Mouse (Mus musculus): Measurements from ENCODE around the gene Macf1.

GRCm38 (mm10) chr4:123670598-123670997, 13.6 kb downstream of the Macf1 start:
- no peak for TF ChIP-seq POLR2A (IDR thresholded peaks at IDR 0.05; ENCODE audit: insufficient read length, low read depth)
- TF ChIP-seq TCF12 (IDR thresholded peaks at IDR 0.05; ENCODE audit: insufficient read depth, poor library complexity, severe bottlenecking), result no peak
